Mouse (Mus musculus) right cerebral cortex, postnatal 10 days (tissue): ENCODE results near the gene Ly6g6c.

Source experiments
- DNase-seq, 2 experiments: peaks; one replicate each; pipeline ENCODE4 v3.0.0; 2021; ENCODE audit warnings: low spot score in 2 of 2

The Ly6g6c gene

DNA sequence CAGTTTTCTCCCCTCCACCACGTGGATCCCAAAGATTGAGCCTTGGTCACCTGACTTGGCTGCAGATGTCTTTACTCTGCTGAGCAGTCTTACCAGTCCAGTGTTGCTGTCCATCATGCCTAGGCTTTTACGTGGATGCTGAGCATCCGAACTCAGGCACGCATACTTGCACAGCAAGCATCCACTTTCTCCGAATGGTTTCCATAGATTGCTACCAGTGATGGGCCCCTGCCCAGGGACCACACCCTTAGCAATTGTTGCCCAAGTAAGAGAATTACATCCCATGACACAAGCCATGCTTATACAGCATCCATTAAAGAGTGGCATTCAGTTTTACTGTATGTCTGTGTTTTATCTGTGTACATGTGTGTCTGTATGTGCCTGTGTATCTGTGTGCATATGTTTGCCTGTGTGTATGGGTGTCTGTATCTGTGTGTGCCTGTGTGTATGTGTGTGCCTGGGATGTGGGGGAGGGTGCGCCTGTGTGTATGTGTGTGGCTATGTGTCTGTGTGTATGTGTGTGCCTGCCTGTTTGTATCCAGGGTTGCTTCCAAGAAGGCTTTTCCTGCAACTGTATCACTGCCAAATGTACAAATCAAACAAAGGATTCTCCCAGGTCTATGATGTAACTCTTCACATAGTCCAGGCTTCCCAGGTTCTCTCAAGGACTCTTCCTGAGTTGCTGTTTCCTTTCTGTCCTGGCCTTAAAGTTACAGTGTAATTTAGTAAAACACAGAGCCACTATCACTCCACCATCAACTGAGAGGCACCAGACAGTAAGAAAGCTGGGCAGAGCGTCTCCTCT, 9.3 kb upstream of the Ly6g6c start:
- no peak for DNase-seq

DNA sequence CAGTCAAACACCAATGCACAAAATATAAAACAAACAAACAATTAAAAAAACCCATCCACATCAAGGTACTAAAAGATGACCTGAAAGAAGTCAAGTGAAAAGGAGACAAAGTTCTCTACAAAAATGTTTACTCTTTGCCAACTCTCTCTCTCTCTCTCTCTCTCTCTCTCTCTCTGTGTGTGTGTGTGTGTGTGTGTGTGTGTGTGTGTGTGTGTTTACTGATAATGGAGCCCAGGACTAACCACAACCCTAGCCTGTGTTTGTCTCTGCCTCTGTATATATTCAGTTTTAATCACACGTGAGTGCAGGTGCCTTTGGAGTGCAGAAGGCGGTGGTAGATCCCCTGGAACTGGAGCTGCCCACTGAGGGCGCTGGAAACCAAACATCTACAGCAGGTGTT, 8.1 kb upstream of the Ly6g6c start:
- DNase-seq, result no peak

DNA sequence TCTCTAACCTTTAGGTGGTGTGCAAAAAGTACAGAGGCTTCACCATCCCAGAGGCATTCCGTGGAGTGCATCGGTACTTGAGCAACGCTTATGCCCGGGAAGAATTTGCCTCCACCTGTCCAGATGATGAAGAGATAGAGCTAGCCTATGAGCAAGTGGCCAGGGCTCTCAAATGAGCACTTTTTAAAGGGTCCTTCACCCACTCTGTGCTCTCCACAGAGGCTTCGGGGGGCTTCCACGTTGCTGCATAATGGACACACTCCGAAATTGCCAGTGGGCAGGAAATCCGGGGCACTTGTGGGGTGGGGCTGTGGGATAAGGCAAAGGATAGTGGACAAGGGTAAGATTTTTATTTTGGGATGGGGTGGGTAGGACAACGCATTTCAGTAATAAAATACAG, 6.9 kb upstream of the Ly6g6c start:
- DNase-seq, result no peak

DNA sequence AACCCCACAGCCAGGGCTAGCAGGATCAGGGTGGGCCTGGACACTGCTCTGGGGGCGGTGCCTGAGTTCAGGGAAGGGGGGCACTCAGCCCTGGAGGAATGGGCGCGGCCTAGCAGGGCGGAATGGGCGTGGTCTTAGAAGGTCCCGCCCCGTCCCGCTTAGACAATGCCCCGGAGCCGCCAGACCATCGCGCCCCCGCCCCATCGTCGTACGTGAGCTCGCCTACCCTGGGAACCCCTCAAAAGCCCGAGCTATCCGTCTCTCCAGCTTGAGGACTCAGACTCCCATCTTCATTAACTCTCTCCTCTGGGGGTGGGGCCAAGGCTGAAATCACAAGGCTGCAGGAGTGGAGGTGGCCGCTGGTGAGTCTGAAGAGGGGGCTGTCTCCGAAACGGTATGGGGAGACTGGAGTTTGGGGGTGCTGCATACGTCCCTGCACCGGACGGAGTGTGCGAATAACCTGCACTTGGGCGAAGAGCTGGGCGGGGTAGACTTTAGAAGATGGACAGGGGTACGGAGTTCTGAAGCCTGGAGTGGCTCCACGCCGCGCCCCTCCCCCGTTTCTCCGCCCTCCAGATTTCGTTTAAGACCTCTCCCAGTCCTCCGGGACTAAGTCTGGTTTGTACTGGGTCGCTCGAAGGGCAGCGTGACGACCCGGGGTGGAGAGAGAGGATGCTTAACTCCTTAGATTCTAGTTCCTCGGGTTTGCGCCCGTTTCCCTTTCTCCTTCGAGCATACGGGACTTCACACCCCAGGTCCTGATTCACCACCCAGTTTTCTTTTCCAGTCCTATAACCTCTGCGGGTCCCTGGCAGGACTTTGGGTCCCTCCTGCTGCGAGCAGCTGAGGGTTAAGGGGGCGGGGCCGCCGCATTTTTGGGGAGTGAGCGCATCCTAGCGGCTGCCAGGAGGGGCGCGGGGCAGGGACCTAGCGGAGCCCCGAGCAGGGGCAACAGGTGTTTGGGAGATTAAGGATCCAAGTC, 6.0 kb upstream of the Ly6g6c start, which contains the start of gene Ddah2:
Gene Ddah2 (plus strand): TSS at position 125 of the 982 bp plus-strand sequence.
- DNase-seq, result peak; percentile 89

DNA sequence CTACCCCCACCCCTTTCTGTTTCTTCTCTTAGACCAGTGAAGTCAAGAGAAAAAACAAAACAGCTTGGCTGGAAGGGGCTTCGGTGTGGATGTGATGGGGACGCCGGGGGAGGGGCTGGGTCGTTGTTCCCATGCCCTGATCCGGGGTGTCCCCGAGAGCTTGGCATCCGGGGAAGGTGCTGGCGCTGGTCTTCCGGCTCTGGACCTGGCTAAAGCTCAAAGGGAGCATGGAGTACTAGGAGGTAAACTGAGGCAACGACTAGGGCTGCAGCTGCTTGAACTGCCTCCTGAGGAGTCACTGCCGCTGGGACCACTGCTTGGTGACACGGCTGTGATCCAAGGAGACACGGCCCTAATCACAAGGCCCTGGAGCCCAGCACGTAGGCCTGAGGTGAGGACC, 5.1 kb upstream of the Ly6g6c start:
- DNase-seq, result no peak

DNA sequence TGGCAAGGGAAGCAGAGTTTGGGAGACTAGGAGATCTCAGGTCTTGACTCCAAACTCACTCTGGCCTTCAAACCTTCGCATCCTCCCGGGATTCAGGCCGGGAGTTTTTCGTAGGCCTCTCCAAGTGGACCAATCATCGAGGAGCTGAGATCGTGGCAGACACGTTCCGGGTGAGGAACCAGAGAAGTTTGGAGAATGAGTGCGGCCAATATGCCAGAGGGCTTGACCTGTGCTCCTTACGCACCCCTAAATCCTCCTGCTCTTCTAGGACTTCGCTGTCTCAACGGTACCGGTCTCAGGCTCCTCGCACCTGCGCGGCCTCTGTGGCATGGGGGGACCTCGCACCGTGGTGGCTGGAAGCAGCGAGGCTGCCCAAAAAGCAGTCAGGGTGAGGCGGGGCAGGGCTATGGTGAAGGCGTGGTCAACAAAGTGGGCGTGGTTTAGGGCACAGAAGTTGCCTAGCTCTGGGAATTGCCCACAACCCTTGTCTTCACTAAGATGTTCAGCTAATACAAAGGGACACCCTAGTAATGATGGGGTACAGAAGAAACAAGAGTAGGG, 4.4 kb upstream of the Ly6g6c start:
- DNase-seq, result no peak

DNA sequence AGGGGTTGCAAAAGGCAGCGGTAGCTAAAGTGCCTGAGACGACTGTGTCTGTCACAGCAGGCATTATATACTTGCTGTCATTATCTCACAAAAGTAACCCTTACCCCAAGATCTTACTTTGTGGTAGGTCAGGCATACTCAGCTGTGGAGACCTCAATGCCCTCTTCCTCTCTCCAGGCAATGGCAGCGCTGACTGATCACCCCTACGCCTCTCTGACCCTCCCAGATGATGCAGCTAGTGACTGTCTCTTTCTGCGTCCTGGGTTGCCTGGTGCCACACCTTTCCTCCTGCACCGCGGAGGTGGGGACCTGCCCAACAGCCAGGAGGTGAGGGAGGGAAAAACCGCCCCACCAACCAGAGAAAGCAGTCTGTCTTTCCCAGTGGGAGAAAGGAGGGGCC, 3.9 kb upstream of the Ly6g6c start:
- no peak for DNase-seq

DNA sequence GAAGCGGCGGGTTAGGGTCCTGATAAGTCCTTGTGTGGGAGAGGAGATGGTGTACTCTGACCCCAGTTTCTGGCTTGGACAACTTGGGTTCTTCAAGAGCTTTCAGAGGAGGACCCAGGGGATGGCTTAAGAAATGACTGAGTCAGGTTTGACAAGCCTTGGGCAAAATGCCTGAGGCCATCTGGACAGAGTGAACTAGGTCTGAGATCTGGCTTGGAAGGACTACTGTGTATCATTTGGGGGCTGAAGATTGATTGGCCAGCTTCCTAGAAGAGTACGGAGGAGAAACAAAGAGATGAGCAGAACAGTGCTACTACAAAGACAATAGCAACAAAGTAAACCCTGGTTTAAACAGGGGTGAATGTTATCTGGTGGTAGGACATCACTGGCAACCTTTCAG, 1.7 kb upstream of the Ly6g6c start:
- no peak for DNase-seq

DNA sequence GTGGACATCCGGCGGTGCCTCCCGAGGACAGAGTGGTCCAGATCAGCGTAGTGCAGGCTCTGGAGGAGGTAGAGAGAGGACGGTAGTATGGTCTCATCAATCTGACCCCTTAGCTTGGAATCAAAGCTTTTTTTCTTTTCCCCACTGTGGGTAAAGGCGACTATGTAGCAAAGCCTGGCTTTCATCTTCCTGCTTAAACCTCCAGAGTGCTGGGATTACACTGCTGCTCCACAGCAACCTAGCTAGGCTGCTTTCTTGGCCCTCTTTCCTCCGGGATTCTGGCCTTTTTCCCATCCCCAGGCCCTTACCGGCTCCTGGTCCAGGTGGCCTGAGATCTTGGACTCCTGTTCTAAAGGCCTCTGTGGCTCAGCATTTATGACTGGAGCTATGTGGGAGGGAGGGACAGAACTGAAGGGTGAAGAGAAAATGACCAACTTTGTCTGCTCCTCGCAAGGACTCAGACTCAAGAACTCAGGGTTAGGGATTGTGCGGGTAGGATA, 760 bp upstream of the Ly6g6c start:
- DNase-seq, result no peak

DNA sequence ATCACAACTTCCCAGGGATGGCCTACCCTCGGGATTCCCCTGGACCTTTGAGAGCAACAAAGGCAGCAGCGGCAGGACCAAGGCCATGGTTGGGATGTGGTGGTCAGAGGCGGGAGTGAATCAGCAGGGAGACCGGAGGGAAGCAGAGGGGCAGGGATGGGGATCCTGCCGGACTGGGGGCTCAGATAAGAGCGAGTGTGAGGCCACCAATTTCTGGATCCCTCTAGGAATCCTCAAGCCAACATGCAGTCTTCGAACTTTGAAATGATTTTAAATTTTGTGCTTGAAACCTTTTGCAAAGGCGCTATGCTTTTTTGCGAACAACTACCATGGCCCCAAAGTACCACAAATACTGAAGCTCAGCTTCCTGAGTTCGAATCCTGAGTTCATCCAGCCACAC, 896 bp downstream of the Ly6g6c start, which contains the start of gene Mpig6b:
Gene Mpig6b (minus strand): TSS at position 101 of the 400 bp plus-strand sequence.
- no peak for DNase-seq

DNA sequence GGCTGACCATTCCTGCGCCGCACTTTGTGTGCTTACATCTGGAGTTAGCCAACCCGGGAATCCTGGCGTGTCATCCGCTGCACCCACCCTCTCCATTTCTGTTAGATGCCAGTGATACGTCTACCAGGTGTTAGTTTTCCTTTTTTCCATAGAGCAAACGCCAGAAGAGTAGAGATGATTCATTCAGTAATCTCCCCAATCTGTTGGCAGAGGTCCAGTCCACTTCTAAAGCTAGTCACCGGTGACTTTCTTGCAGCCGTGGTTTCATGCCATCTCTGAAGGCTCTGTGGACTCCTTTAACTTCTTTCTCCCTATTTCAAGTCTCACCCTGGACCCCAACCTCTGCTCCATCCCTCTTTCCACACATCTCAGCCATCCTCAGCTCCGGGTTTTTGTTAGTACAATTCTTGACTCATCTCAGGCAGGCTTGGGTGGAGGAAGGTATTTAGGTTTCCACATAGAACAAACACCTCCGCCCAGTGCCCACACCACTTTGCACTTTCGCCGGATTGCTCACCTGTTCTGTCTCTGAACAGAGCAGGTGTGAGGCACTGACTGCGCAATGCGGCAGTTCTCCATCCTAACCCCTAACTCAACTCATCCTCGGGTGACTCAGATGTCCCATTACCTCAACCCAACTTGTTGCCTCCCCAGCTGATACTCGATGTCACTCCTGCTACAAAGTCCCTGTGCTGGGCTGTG, 3.2 kb downstream of the Ly6g6c start:
- DNase-seq, result no peak

DNA sequence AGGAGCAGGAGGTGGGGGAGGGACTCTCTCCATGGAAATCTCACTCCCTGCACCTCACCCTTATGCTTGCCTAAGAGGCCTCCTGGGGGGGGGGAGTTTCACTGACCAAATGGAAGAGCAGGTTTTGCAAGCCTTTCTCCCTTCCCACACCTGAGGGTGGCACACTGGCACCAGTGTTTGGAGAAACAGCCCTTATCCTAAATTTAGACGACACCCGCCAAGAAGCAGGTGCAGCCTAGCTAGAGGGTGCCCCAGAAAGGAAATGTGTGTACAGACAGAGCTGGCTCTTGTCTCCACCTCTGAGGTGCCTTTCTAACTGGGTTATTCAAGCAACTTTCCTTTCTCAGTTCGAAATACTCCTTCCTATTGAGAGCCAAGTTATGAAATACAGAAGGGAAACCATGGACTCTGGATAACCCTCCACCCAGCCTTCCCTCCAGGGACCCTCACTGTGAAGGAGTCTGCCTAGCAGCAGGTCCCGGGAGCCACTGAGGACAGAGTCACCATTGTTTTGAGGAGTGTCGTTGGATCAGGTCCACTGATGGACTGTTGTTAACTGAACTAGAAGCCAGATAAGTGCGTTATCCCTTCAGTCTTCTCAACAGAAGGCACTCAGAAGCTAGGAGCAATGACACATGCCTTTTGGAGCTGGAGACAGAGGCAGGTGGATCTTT, 5.5 kb downstream of the Ly6g6c start:
- DNase-seq, result no peak

DNA sequence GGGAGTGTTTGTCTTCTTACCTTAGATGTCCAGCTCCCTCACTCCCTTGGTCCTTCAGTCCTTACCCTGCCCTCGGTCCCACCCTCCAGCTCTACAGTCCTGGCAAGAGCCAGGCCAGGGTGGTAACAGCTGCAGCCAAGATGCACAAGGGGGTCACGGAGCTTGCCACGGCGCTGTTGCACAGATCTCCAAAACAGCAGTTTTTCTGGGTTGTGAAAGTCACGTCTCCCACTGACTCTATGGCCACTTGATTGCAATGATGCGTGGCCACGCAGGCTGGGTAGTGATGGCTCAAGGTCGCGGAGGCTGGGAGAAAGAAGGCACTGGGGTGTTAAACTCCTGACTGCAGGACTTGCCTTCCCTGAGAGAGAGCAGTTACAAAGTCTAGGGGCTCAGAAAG, 6.3 kb downstream of the Ly6g6c start:
- DNase-seq, result no peak

DNA sequence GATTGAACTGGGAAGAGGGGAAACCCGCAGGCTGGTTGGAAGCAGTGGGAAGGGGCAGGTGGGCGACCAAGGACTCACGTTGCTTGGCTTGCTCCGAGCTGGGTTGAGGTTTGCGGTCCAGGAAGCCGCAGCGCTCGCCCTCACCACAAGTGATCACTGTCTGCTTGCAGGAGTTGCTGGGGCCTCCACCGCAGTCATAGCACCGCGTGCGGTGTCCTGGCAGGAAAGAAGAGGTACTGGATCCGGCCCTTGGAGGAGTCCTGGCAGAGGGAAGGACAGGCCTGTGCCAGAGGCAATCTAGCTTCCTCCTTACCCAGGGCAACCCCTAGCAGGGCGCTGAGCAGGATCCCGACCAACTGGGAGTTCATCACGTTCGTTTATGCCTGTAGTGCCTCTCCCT, 8.9 kb downstream of the Ly6g6c start:
- DNase-seq, result no peak

DNA sequence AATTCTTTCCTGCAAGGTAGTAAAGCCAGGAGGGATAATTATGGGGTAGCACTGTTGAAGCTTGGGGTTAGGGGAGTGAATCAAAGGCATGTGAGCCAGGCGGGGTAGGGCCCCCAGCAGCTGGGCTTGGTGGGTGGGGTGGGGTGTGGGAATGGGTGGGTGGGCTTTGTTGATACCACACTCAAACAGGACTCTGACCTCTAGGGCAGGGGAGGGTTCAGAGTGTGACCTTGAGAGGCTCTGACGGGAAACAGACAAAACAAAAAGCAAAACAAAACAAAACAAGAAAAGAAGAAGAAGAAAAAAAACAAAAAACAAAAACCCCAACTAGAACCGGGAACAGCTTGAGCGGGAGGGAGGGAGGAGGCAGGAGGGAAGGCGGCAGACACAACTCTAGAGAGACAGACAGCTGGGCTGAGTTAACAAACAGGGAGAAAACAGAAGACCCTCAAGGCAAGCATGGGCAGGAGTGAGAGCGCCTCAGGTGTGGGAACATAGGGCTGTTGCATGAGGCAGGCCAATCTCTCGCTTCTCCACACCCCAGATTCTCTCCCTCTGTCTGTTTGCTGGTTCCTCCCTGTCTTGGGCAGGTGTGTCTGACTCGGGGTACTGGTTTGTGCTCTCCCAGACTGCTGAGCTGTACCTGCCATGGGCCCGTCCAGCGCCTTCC, 11.5 kb downstream of the Ly6g6c start, which contains the start of gene Ly6g6e:
Gene Ly6g6e (plus strand): TSS at position 396 of the 670 bp plus-strand sequence.
- no peak for DNase-seq

DNA sequence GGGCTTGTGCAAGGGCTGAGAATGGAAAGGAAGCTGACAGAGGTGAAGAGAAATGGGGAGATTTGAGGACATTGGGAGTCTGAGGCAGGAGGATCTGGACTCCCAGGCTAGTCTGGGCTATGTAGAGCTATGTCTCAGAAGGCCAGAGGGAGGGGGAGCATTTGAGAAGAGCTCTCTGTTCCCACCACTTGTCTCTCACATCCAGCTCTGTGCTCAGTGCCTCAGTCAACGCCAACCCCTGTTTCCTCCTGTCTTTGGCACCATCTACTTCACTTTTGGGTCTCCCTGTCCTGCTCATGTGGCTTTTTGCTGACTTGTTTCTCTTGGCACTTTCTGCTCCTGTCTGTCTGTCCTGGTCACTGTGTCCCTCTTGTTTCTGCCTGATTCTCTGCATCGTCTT, 12.1 kb downstream of the Ly6g6c start:
- peak in 1 of 2 experiments; percentile 25 for DNase-seq

DNA sequence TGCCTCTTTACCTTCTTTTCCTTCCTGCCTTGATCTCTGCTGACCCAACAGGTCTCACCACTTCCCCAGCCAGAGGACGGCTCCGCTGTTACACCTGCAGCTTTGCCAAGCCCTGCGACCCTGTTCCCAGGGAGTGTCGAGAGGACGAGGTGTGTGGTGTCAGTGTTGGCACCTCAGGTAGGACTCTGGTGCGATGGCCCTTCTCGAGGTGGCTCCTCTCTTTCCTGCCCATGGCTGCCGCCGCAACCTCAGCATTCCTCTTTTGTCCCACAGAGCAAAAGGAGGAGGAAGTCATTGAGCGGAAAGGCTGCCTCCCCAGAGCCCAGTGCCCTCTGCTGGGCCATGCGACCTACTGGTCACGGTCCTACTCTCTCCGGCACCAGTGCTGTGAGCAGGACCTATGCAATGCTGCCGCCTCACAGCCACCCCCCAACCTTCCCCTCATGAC, 12.6 kb downstream of the Ly6g6c start, which contains the start of gene Ly6g6d:
Gene Ly6g6d (minus strand): TSS at position 280 of the 448 bp plus-strand sequence.
- DNase-seq, result peak in 1 of 2 experiments; percentile 50

DNA sequence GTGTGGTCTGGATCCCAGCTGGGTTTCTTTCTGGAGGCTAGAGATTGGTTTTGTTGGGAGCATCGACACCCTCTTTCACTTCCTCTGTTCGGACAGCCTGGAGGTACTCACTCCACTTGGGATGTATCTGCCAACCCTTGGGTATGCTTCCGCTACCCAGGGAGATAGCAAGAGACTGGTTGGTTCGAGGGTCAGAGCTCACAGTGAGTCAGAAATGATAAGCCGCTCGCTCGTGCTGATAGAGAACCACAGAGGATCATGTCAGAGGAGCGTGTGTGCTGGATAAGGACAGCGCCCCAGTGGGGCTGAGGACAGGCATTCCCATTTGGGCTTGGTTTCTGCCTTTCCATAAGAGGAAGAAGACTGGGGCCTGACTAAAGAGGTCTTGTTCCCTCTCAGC, 14.6 kb downstream of the Ly6g6c start:
- DNase-seq, result no peak

DNA sequence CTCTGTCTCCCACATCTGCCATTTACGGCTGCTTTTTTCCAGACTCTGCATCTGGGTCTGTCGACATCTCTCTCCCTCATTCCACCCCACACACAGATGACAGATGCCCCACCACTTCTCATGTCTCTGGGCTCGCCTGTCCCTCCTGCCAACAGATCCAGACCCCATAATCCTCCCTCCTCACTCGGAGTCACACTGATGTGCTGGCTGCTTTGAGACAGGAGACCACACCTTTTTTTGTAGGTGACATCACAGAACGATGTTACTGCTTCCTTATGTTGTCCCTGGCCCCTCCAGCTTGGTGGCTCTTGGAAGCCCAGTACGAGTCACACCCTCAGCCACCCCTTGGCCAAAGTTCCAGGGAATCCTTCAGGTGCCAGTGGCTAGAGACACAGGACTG, 15.1 kb downstream of the Ly6g6c start:
- no peak for DNase-seq

DNA sequence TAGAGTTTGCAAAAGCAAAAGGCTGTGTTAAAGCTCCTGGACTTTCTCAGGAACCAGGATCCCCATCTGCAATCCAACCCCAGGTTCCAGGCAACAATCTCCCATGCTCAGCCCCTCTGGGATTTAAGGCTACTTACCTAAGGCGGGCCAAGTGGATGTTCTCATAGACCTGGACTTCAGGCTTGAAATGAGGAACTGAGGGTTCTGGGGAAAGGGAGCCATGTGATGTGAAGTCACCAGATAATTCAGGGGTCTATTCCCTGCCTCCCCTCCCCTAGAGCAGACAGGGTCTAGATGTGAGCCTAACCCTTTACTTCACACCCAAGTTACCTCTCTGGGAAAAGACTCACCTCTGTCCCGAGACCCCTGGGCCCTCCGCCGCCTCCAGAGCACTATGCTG, 15.5 kb downstream of the Ly6g6c start:
- no peak for DNase-seq
